Mouse (Mus musculus): ENCODE data around the gene Sbno2. TPM values are rescaled to one million over a fixed set of nuclear protein-coding genes. Genes with fewer than 3 reads are reported as not detected.

The Sbno2 gene
- polyA plus RNA-seq, 1 experiment from 2014 or later, result 9.6 TPM

GRCm38 (mm10) chr10:80150226-80151210 is 45.1 kb upstream of the Sbno2 start:
- Histone ChIP-seq H3K4me1 (replicated peaks; ENCODE audit: insufficient read depth, low read length) (peaks cover 48% of the 10 kb centered on the region), H3K9ac (ENCODE audit: low read depth, low read length) (peak overlapping the region; percentile 98)

DNA sequence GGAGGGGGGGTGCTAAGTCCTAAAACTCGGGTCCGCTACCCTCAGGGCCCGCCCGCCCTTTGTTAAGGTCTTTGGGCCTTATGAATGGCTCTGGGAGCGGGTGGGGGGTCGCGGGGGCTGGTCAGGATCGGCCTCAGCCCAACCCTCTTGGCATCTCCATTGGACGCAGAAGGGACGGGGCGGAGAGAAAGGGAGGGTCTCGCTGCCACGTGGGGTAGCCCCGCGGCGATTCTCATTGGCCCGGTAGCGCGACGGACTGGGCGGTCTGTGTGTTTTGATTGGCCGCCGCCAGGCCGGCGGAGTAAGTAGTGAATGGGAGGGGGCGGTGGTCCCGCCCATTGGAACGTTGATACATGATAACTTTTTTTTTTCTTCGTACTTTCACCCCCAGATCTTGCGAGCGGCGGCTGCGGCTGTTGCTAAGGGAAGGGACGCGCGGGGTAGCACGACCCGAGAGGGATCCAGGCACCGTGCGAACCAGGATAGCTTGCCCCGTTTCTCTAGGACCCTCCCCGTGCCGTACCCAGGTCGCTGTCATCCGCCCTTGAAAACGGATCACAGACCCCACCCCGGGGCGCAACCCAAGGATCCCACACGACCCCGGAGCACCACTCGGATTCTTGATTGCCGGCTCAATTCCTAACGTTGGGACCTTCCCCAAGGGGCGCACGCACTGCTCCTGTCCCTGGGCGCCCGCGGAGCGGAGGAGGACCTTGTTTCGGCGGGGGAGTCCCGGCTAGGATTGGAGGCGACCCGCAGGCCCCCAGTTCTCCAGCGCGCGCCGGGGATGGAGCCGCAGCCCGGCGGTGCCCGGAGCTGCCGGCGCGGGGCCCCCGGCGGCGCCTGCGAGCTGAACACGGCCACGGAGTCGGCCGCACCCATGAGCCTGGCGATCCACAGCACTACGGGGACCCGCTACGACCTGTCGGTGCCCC is 44.2 kb upstream of the Sbno2 start:
- WGBS, result 1% methylated on average over 78 of the region's 88 CpGs
- Histone ChIP-seq H3K4me3 (replicated peaks; ENCODE audit: low read depth, low read length) (peak overlapping the region; percentile 99), H3K4me1 (replicated peaks; ENCODE audit: insufficient read depth, low read length) (peaks cover 39% of the 10 kb centered on the region; the same call in 1 of the 2 replicates), H3K4me2 (ENCODE audit: low read length) (peak overlapping the region; percentile 69), H3K9ac (ENCODE audit: low read depth, low read length) (peak overlapping the region; percentile 98), H3K27ac (peak overlapping the region; percentile 100), H3K27me3 (ENCODE audit: insufficient read depth, low read length) (no peaks in the 10 kb centered on the region), H3K9me3 (replicated peaks; ENCODE audit: low read length) (no peaks in the 10 kb centered on the region), H3K36me3 (ENCODE audit: insufficient read depth, low read length) (peaks cover 38% of the 10 kb centered on the region)
- ATAC-seq (replicated peaks; ENCODE audit: low FRiP score, low read depth) (peak; percentile 70), DNase-seq (ENCODE audit: low spot score) (peak; percentile 99)
- TF ChIP-seq CTCF (IDR thresholded peaks at IDR 0.05; ENCODE audit: low read depth), result no peak

More at GRCm38 (mm10) chr10:80150226-80151210, 45.1 kb upstream of the Sbno2 start:
- DNase-seq (ENCODE audit: low spot score) (peak; percentile 66), ATAC-seq (replicated peaks; ENCODE audit: low FRiP score, low read depth) (no peak)
- Histone ChIP-seq H3K36me3 (ENCODE audit: insufficient read depth, low read length) (peaks cover 39% of the 10 kb centered on the region), H3K27ac (peak overlapping the region; percentile 100), H3K4me3 (replicated peaks; ENCODE audit: low read depth, low read length) (peak overlapping the region; percentile 99), H3K9me3 (replicated peaks; ENCODE audit: low read length) (no peaks in the 10 kb centered on the region), H3K4me2 (ENCODE audit: low read length) (peak overlapping the region; percentile 69), H3K27me3 (ENCODE audit: insufficient read depth, low read length) (no peaks in the 10 kb centered on the region)
- 1% methylated on average over 55 of the region's 71 CpGs for WGBS
- no peak for TF ChIP-seq CTCF (IDR thresholded peaks at IDR 0.05; ENCODE audit: low read depth)

- DNase-seq (ENCODE audit: low spot score), result peak; percentile 95
- peak overlapping the region; percentile 99 for H3K4me3 ChIP-seq (replicated peaks; ENCODE audit: low read depth, low read length)
- no peaks in the 10 kb centered on the region for H3K27me3 ChIP-seq (ENCODE audit: insufficient read depth, low read length)
- H3K27ac ChIP-seq, result peak overlapping the region; percentile 100
- H3K4me2 ChIP-seq (ENCODE audit: low read length), result peak overlapping the region; percentile 58
- TF ChIP-seq CTCF (IDR thresholded peaks at IDR 0.05; ENCODE audit: low read depth), result peak; percentile 67
- H3K9ac ChIP-seq (ENCODE audit: low read depth, low read length), result peak overlapping the region; percentile 77
- no peaks in the 10 kb centered on the region for H3K9me3 ChIP-seq (replicated peaks; ENCODE audit: low read length)
- ATAC-seq (replicated peaks; ENCODE audit: low FRiP score, low read depth), result peak; percentile 45
- H3K36me3 ChIP-seq (ENCODE audit: insufficient read depth, low read length), result peaks cover 38% of the 10 kb centered on the region
- peaks cover 31% of the 10 kb centered on the region; the same call in 1 of the 2 replicates for H3K4me1 ChIP-seq (replicated peaks; ENCODE audit: insufficient read depth, low read length)
- WGBS, result under 1% methylated on average over 57 of the region's 57 CpGs
Observed at GRCm38 (mm10) chr10:80148610-80149290, 43.4 kb upstream of the Sbno2 start.

- peak; percentile 68 for TF ChIP-seq CTCF (IDR thresholded peaks at IDR 0.05; ENCODE audit: low read depth)
Observed at GRCm38 (mm10) chr10:80147719-80148601, 42.6 kb upstream of the Sbno2 start, which contains the start of gene Midn. Gene Midn (plus strand): TSS chr10:80148272.

More at GRCm38 (mm10) chr10:80147719-80148601, 42.6 kb upstream of the Sbno2 start, which contains the start of gene Midn:
- Histone ChIP-seq H3K36me3 (ENCODE audit: insufficient read depth, low read length) (peaks cover 32% of the 10 kb centered on the region), H3K27ac (peak within 1 kb of the TSS; percentile 100), H3K9me3 (replicated peaks; ENCODE audit: low read length) (no peaks in the 10 kb centered on the region), H3K4me2 (ENCODE audit: low read length) (peak within 1 kb of the TSS; percentile 58), H3K27me3 (ENCODE audit: insufficient read depth, low read length) (no peaks in the 10 kb centered on the region), H3K4me3 (replicated peaks; ENCODE audit: low read depth, low read length) (peak within 1 kb of the TSS; percentile 99), H3K4me1 (replicated peaks; ENCODE audit: insufficient read depth, low read length) (peaks cover 23% of the 10 kb centered on the region), H3K9ac (ENCODE audit: low read depth, low read length) (peak within 1 kb of the TSS; percentile 77)
- peak; percentile 82 for DNase-seq (ENCODE audit: low spot score)
- ATAC-seq (replicated peaks; ENCODE audit: low FRiP score, low read depth), result peak; percentile 30
- WGBS, result 0% methylated on average over 37 of the region's 42 CpGs

All from kidney, postnatal 0 days (tissue).